Comparison of ENCODE assay signal across 16 mouse cellular contexts in genomic region chr10:110941968-110942367, GRCm38 (mm10). TPM values are rescaled to one million over a fixed set of nuclear protein-coding genes. Genes with fewer than 3 reads are reported as not detected.
DNase-seq lines count a peak whose midpoint lies in the region.
"Had no signal": no experiment of that assay in that cellular context is flagged by ENCODE, and none has a peak within 500 bp of the region (broad histone marks: within the 10 kb centered on the region; RNA-seq: fewer than 3 reads in every experiment).

No protein-coding gene starts in this region.

- DNase-seq in heart, adult 11 months, result peak; percentile 77
- no peak for DNase-seq in heart, postnatal 4 days
- DNase-seq in ES-CJ7 (ENCODE audit: low read depth, low spot score), result peak; percentile 43
- peak; percentile 68 for DNase-seq in ZHBTc4 (ENCODE audit: low read depth, low spot score)
- DNase-seq in kidney, adult 8-10 months, result no peak
- no peak for DNase-seq in cerebellum, postnatal 25 days
- DNase-seq: adrenal gland, adult 2 months; adrenal gland, postnatal 10 days; adrenal gland, postnatal 25 days; B cell, adult 2 months; cerebellum, adult 11 months; cerebellum, adult 18-20 months; cerebellum, adult 8-10 months; cerebellum, adult 9-11 months; cerebellum, postnatal 14 days; forebrain, postnatal 0 days had no signal

RNA-seq across cellular contexts. Expression of gene Csrp2, which starts 22.4 kb away (rescaled TPM):
- 100 to 1,000 TPM; 267 to 274 TPM for total RNA-seq in heart, postnatal 4 days (2021)

Comparison
In these comparisons a context has a peak if more than half of its experiments do, and no peak if none do; other contexts are left out.
1. DNase-seq: peak in heart, adult 11 months (single experiment), ES-CJ7 (single experiment) and ZHBTc4 (single experiment); none in heart, postnatal 4 days (single experiment), kidney, adult 8-10 months (0 of 2) and cerebellum, postnatal 25 days (0 of 2).